Mouse (Mus musculus): ENCODE data around the gene Cped1.
A peak's percentile ranks its signal among the peaks of the same experiment; 100 is the strongest.

Cped1 gene

GRCm38 (mm10) chr6:22074232-22075083 is 88.7 kb downstream of the Cped1 start:
- DNase-seq (ENCODE audit: extremely low read depth, low read depth): no peak

- DNase-seq (ENCODE audit: extremely low read depth, low read depth): no peak
Measured at GRCm38 (mm10) chr6:22078686-22079264, 93.1 kb downstream of the Cped1 start.

GRCm38 (mm10) chr6:22086056-22086455 is 100.3 kb downstream of the Cped1 start:
- DNase-seq (ENCODE audit: extremely low read depth, low read depth): no peak

- no peak for DNase-seq (ENCODE audit: extremely low read depth, low read depth)
Measured at GRCm38 (mm10) chr6:22088346-22089064, 102.8 kb downstream of the Cped1 start.

GRCm38 (mm10) chr6:22091773-22092172 is 106.1 kb downstream of the Cped1 start:
- no peak for DNase-seq (ENCODE audit: extremely low read depth, low read depth)

- DNase-seq (ENCODE audit: extremely low read depth, low read depth): no peak
Measured at GRCm38 (mm10) chr6:22093792-22094191, 108.1 kb downstream of the Cped1 start.

GRCm38 (mm10) chr6:22097709-22098108 is 112.0 kb downstream of the Cped1 start:
- DNase-seq (ENCODE audit: extremely low read depth, low read depth): peak; percentile 21

- DNase-seq (ENCODE audit: extremely low read depth, low read depth): no peak
Measured at GRCm38 (mm10) chr6:22099832-22100231, 114.1 kb downstream of the Cped1 start.

- DNase-seq (ENCODE audit: extremely low read depth, low read depth): no peak
Measured at GRCm38 (mm10) chr6:22101939-22102338, 116.2 kb downstream of the Cped1 start.

GRCm38 (mm10) chr6:22102752-22103151 is 117.0 kb downstream of the Cped1 start:
- no peak for DNase-seq (ENCODE audit: extremely low read depth, low read depth)

GRCm38 (mm10) chr6:22103713-22104112 is 118.0 kb downstream of the Cped1 start:
- DNase-seq (ENCODE audit: extremely low read depth, low read depth): no peak

GRCm38 (mm10) chr6:22104211-22104610 is 118.5 kb downstream of the Cped1 start:
- DNase-seq (ENCODE audit: extremely low read depth, low read depth): no peak

GRCm38 (mm10) chr6:22114079-22114478 is 128.4 kb downstream of the Cped1 start:
- DNase-seq (ENCODE audit: extremely low read depth, low read depth): no peak

- DNase-seq (ENCODE audit: extremely low read depth, low read depth): no peak
Measured at GRCm38 (mm10) chr6:22116679-22117078, 131.0 kb downstream of the Cped1 start.

- peak; percentile 50 for DNase-seq (ENCODE audit: extremely low read depth, low read depth)
Measured at GRCm38 (mm10) chr6:22122080-22122479, 136.4 kb downstream of the Cped1 start.

GRCm38 (mm10) chr6:22122693-22123092 is 137.0 kb downstream of the Cped1 start:
- no peak for DNase-seq (ENCODE audit: extremely low read depth, low read depth)

- DNase-seq (ENCODE audit: extremely low read depth, low read depth): no peak
Measured at GRCm38 (mm10) chr6:22123332-22123731, 137.6 kb downstream of the Cped1 start.

- DNase-seq (ENCODE audit: extremely low read depth, low read depth): peak; percentile 84
Measured at GRCm38 (mm10) chr6:22124575-22125330, 139.0 kb downstream of the Cped1 start.

GRCm38 (mm10) chr6:22135038-22135631 is 149.4 kb downstream of the Cped1 start:
- peak; percentile 37 for DNase-seq (ENCODE audit: extremely low read depth, low read depth)

- DNase-seq (ENCODE audit: extremely low read depth, low read depth): no peak
Measured at GRCm38 (mm10) chr6:22136805-22137204, 151.1 kb downstream of the Cped1 start.

- DNase-seq (ENCODE audit: extremely low read depth, low read depth): no peak
Measured at GRCm38 (mm10) chr6:22140786-22141185, 155.1 kb downstream of the Cped1 start.
